Mouse (Mus musculus) erythroblast, embryonic 14.5 days (primary cell): ENCODE data around the gene Ccdc194.
"Not testable (repeated sequence)": the region's sequence is repeated elsewhere in the genome, so short reads cannot be mapped to it uniquely, and the experiment has no call there.

Experiments
- GATA1 ChIP-seq: IDR thresholded peaks from 2 replicates; pipeline ENCODE4 v1.6.1; 2012; ENCODE audit warnings: low read length, inconsistent platforms, mixed read lengths
- TAL1 ChIP-seq: IDR thresholded peaks from 3 replicates; pipeline ENCODE4 v1.6.1; 2012; ENCODE audit warnings: low read length, inconsistent platforms, mixed read lengths

GRCm38 (mm10) chr8:71530735-71531467, 5.4 kb upstream of the Ccdc194 start:
- TF ChIP-seq TAL1, GATA1: not testable (repeated sequence)
